Mouse (Mus musculus): ENCODE data around the gene Rbfox1. TPM values are rescaled to one million over a fixed set of nuclear protein-coding genes. Genes with fewer than 3 reads are reported as not detected.

Rbfox1 gene
- polyA plus RNA-seq, 1 experiment from 2014 or later, result 223 TPM

GRCm38 (mm10) chr16:5997651-5998050, 112.5 kb downstream of the Rbfox1 start:
- ATAC-seq (replicated peaks), result no peak
- H3K9ac ChIP-seq, result no peak overlapping the region
- peaks cover 19% of the 10 kb centered on the region for H3K4me1 ChIP-seq
- H3K36me3 ChIP-seq (replicated peaks), result no peaks in the 10 kb centered on the region
- WGBS, result 78% methylated on average over 4 of the region's 4 CpGs
- no peaks in the 10 kb centered on the region for H3K9me3 ChIP-seq
- H3K4me2 ChIP-seq, result no peak overlapping the region
- H3K4me3 ChIP-seq, result no peak overlapping the region
- H3K27ac ChIP-seq, result no peak overlapping the region
- H3K27me3 ChIP-seq (replicated peaks), result no peaks in the 10 kb centered on the region

GRCm38 (mm10) chr16:6000016-6000415, 114.9 kb downstream of the Rbfox1 start:
- WGBS, result 81% methylated on average over 1 of the region's 1 CpGs
- Histone ChIP-seq H3K4me2 (no peak overlapping the region), H3K9me3 (no peaks in the 10 kb centered on the region), H3K4me1 (peaks cover 9% of the 10 kb centered on the region; the same call in 1 of the 2 replicates), H3K27ac (no peak overlapping the region), H3K9ac (no peak overlapping the region), H3K27me3 (replicated peaks) (no peaks in the 10 kb centered on the region), H3K4me3 (no peak overlapping the region), H3K36me3 (replicated peaks) (no peaks in the 10 kb centered on the region)
- no peak for ATAC-seq (replicated peaks)

GRCm38 (mm10) chr16:6006996-6007395, 121.8 kb downstream of the Rbfox1 start:
- Histone ChIP-seq H3K36me3 (replicated peaks) (no peaks in the 10 kb centered on the region), H3K4me3 (no peak overlapping the region), H3K4me2 (no peak overlapping the region), H3K4me1 (no peaks in the 10 kb centered on the region), H3K9me3 (no peaks in the 10 kb centered on the region), H3K9ac (no peak overlapping the region), H3K27ac (no peak overlapping the region), H3K27me3 (replicated peaks) (no peaks in the 10 kb centered on the region)
- ATAC-seq (replicated peaks), result no peak

GRCm38 (mm10) chr16:6012853-6013252, 127.7 kb downstream of the Rbfox1 start:
- Histone ChIP-seq H3K4me3 (no peak overlapping the region), H3K4me2 (no peak overlapping the region), H3K9me3 (no peaks in the 10 kb centered on the region), H3K27me3 (replicated peaks) (no peaks in the 10 kb centered on the region), H3K36me3 (replicated peaks) (no peaks in the 10 kb centered on the region), H3K27ac (no peak overlapping the region), H3K9ac (no peak overlapping the region), H3K4me1 (no peaks in the 10 kb centered on the region)
- no peak for ATAC-seq (replicated peaks)
- WGBS, result 90% methylated on average over 3 of the region's 3 CpGs

GRCm38 (mm10) chr16:6018639-6019038, 133.5 kb downstream of the Rbfox1 start:
- H3K9me3 ChIP-seq, result no peaks in the 10 kb centered on the region

GRCm38 (mm10) chr16:6019361-6019760, 134.2 kb downstream of the Rbfox1 start:
- whole genome bisulfite sequencing, result 33% methylated on average over 1 of the region's 1 CpGs
- H3K27me3 ChIP-seq (replicated peaks), result no peaks in the 10 kb centered on the region
- H3K27ac ChIP-seq, result no peak overlapping the region
- H3K9me3 ChIP-seq, result no peaks in the 10 kb centered on the region
- no peak for ATAC-seq (replicated peaks)
- no peak overlapping the region for H3K9ac ChIP-seq
- no peak overlapping the region for H3K4me3 ChIP-seq
- no peaks in the 10 kb centered on the region for H3K36me3 ChIP-seq (replicated peaks)
- H3K4me2 ChIP-seq, result no peak overlapping the region
- H3K4me1 ChIP-seq, result peaks cover 2% of the 10 kb centered on the region; the same call in 1 of the 2 replicates

More at GRCm38 (mm10) chr16:6018639-6019038, 133.5 kb downstream of the Rbfox1 start:
- no peaks in the 10 kb centered on the region for H3K27me3 ChIP-seq (replicated peaks)
- H3K4me1 ChIP-seq, result peaks cover 2% of the 10 kb centered on the region; the same call in 1 of the 2 replicates
- H3K4me2 ChIP-seq, result no peak overlapping the region
- no peak overlapping the region for H3K4me3 ChIP-seq
- H3K9ac ChIP-seq, result no peak overlapping the region
- no peak for ATAC-seq (replicated peaks)
- H3K27ac ChIP-seq, result no peak overlapping the region
- 45% methylated on average over 5 of the region's 5 CpGs for WGBS
- H3K36me3 ChIP-seq (replicated peaks), result no peaks in the 10 kb centered on the region

GRCm38 (mm10) chr16:6031280-6031679, 146.1 kb downstream of the Rbfox1 start:
- Histone ChIP-seq H3K9ac (no peak overlapping the region), H3K4me1 (peaks cover 3% of the 10 kb centered on the region; the same call in 1 of the 2 replicates), H3K4me3 (no peak overlapping the region), H3K36me3 (replicated peaks) (no peaks in the 10 kb centered on the region), H3K27ac (no peak overlapping the region), H3K27me3 (replicated peaks) (no peaks in the 10 kb centered on the region), H3K4me2 (no peak overlapping the region), H3K9me3 (no peaks in the 10 kb centered on the region)
- WGBS, result 76% methylated on average over 1 of the region's 1 CpGs
- ATAC-seq (replicated peaks), result no peak

- H3K9ac ChIP-seq, result no peak overlapping the region
- H3K27ac ChIP-seq, result no peak overlapping the region
- no peaks in the 10 kb centered on the region for H3K9me3 ChIP-seq
- no peak overlapping the region for H3K4me2 ChIP-seq
- H3K36me3 ChIP-seq (replicated peaks), result no peaks in the 10 kb centered on the region
- WGBS, result 88% methylated on average over 7 of the region's 7 CpGs
- peaks cover 3% of the 10 kb centered on the region; the same call in 1 of the 2 replicates for H3K4me1 ChIP-seq
- no peak overlapping the region for H3K4me3 ChIP-seq
- no peaks in the 10 kb centered on the region for H3K27me3 ChIP-seq (replicated peaks)
- ATAC-seq (replicated peaks), result no peak
These were observed 147.4 kb downstream of the Rbfox1 start for GRCm38 (mm10) chr16:6032563-6032962.

GRCm38 (mm10) chr16:6034876-6035275, 149.7 kb downstream of the Rbfox1 start:
- Histone ChIP-seq H3K4me3 (no peak overlapping the region), H3K9me3 (no peaks in the 10 kb centered on the region), H3K4me1 (peaks cover 3% of the 10 kb centered on the region; the same call in 1 of the 2 replicates), H3K36me3 (replicated peaks) (no peaks in the 10 kb centered on the region), H3K9ac (no peak overlapping the region), H3K27me3 (replicated peaks) (no peaks in the 10 kb centered on the region), H3K4me2 (no peak overlapping the region), H3K27ac (no peak overlapping the region)
- 81% methylated on average over 3 of the region's 3 CpGs for WGBS
- no peak for ATAC-seq (replicated peaks)

- H3K4me3 ChIP-seq, result no peak overlapping the region
- H3K9me3 ChIP-seq, result no peaks in the 10 kb centered on the region
- 28% methylated on average over 7 of the region's 7 CpGs for WGBS
- H3K27me3 ChIP-seq (replicated peaks), result no peaks in the 10 kb centered on the region
- no peak overlapping the region for H3K9ac ChIP-seq
- H3K4me2 ChIP-seq, result no peak overlapping the region
- no peaks in the 10 kb centered on the region for H3K36me3 ChIP-seq (replicated peaks)
- ATAC-seq (replicated peaks), result no peak
- H3K4me1 ChIP-seq, result no peaks in the 10 kb centered on the region
- no peak overlapping the region for H3K27ac ChIP-seq
These were observed 151.9 kb downstream of the Rbfox1 start for GRCm38 (mm10) chr16:6037009-6037408.

- no peaks in the 10 kb centered on the region for H3K27me3 ChIP-seq (replicated peaks)
- H3K4me3 ChIP-seq, result no peak overlapping the region
- 85% methylated on average over 3 of the region's 3 CpGs for WGBS
- no peaks in the 10 kb centered on the region for H3K36me3 ChIP-seq (replicated peaks)
- H3K4me2 ChIP-seq, result no peak overlapping the region
- no peaks in the 10 kb centered on the region for H3K9me3 ChIP-seq
- no peaks in the 10 kb centered on the region for H3K4me1 ChIP-seq
- ATAC-seq (replicated peaks), result no peak
- no peak overlapping the region for H3K27ac ChIP-seq
- H3K9ac ChIP-seq, result no peak overlapping the region
These were observed 157.6 kb downstream of the Rbfox1 start for GRCm38 (mm10) chr16:6042766-6043165.

- Histone ChIP-seq H3K4me2 (no peak overlapping the region), H3K9me3 (no peaks in the 10 kb centered on the region), H3K4me1 (no peaks in the 10 kb centered on the region), H3K9ac (no peak overlapping the region), H3K4me3 (no peak overlapping the region), H3K36me3 (replicated peaks) (no peaks in the 10 kb centered on the region), H3K27ac (no peak overlapping the region), H3K27me3 (replicated peaks) (no peaks in the 10 kb centered on the region)
- WGBS, result 84% methylated on average over 1 of the region's 1 CpGs
- no peak for ATAC-seq (replicated peaks)
These were observed 163.4 kb downstream of the Rbfox1 start for GRCm38 (mm10) chr16:6048601-6049000.

GRCm38 (mm10) chr16:6062495-6062894, 177.3 kb downstream of the Rbfox1 start:
- no peak overlapping the region for H3K4me2 ChIP-seq
- H3K27ac ChIP-seq, result no peak overlapping the region
- no peak for ATAC-seq (replicated peaks)
- no peaks in the 10 kb centered on the region for H3K4me1 ChIP-seq
- WGBS, result 81% methylated on average over 1 of the region's 1 CpGs
- no peak overlapping the region for H3K4me3 ChIP-seq
- no peaks in the 10 kb centered on the region for H3K27me3 ChIP-seq (replicated peaks)
- no peak overlapping the region for H3K9ac ChIP-seq
- no peaks in the 10 kb centered on the region for H3K9me3 ChIP-seq
- no peaks in the 10 kb centered on the region for H3K36me3 ChIP-seq (replicated peaks)
